Mouse (Mus musculus): ENCODE measurements around the gene Mtmr2. TPM values are rescaled to one million over a fixed set of nuclear protein-coding genes. Genes with fewer than 3 reads are reported as not detected.
A peak's percentile ranks its signal among the peaks of the same experiment; 100 is the strongest.

The Mtmr2 gene
- polyA plus RNA-seq, 1 experiment from 2014 or later: 62.6 TPM

DNA sequence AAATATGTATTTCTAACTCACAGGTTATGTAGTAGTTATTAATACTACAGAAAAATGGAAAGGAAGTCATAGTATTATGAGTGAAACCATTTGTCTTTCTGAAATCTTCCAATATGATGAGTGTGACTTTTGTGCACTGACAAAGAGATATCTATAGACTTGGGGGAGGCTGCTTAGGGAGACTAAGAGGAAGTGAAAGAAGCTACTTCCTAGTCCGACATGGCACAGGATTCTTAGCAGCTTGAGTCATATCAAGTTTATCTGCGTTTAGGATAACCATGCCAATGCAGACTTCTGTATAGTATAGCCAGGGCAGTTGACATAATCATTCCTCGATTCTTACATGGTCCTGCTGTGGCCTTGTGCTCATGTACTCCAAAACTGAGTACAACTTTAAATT lies 87.0 kb downstream of the Mtmr2 start:
- H3K36me3 ChIP-seq (ENCODE audit: insufficient read depth, low read length): peaks cover 60% of the 10 kb centered on the region; the same call in 1 of the 2 replicates
- no peak for TF ChIP-seq CTCF (IDR thresholded peaks at IDR 0.05)
- no peak for TF ChIP-seq EP300 (IDR thresholded peaks at IDR 0.05)
- DNase-seq (ENCODE audit: low spot score) (no peak), ATAC-seq (no peak)
- no peaks in the 10 kb centered on the region for H3K9me3 ChIP-seq (ENCODE audit: low read length)
- H3K4me3 ChIP-seq (ENCODE audit: low read depth, low read length): no peak overlapping the region
- H3K27ac ChIP-seq (ENCODE audit: low read length): no peak overlapping the region
- no peaks in the 10 kb centered on the region for H3K4me1 ChIP-seq (ENCODE audit: insufficient read depth, low read depth, low read length)
- no peaks in the 10 kb centered on the region for H3K27me3 ChIP-seq (replicated peaks; ENCODE audit: insufficient read depth, low read length)
- H3K4me2 ChIP-seq (replicated peaks; ENCODE audit: low read depth, low read length): no peak overlapping the region
- H3K9ac ChIP-seq (replicated peaks; ENCODE audit: low read depth): no peak overlapping the region
- WGBS: 79% methylated on average over 3 of the region's 3 CpGs

DNA sequence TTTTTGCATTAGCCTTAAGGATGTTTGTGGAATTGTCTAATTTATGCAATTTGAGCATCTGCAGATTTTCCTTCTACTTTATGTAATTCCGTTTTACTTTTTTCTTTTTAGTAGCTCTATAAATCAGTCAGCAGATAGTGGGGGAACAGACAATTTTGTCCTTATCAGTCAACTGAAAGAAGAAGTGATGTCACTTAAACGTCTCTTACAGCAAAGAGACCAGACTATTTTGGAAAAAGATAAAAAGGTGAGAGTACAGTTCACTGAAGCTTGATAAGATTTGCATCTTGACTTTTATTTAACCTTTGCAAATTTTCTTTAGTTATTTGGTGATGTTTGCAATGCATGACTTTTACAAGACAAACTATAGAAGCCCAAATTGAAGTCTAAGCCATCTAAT lies 88.5 kb downstream of the Mtmr2 start:
- 54% methylated on average over 2 of the region's 2 CpGs for WGBS
- ATAC-seq (no peak), DNase-seq (ENCODE audit: low spot score) (no peak)
- Histone ChIP-seq H3K9me3 (ENCODE audit: low read length) (no peaks in the 10 kb centered on the region), H3K27me3 (replicated peaks; ENCODE audit: insufficient read depth, low read length) (no peaks in the 10 kb centered on the region), H3K36me3 (ENCODE audit: insufficient read depth, low read length) (peaks cover 52% of the 10 kb centered on the region; the same call in 1 of the 2 replicates), H3K27ac (ENCODE audit: low read length) (no peak overlapping the region), H3K9ac (replicated peaks; ENCODE audit: low read depth) (no peak overlapping the region), H3K4me3 (ENCODE audit: low read depth, low read length) (no peak overlapping the region), H3K4me2 (replicated peaks; ENCODE audit: low read depth, low read length) (no peak overlapping the region), H3K4me1 (ENCODE audit: insufficient read depth, low read depth, low read length) (no peaks in the 10 kb centered on the region)
- TF ChIP-seq CTCF (IDR thresholded peaks at IDR 0.05) (no peak), EP300 (IDR thresholded peaks at IDR 0.05) (no peak)

DNA sequence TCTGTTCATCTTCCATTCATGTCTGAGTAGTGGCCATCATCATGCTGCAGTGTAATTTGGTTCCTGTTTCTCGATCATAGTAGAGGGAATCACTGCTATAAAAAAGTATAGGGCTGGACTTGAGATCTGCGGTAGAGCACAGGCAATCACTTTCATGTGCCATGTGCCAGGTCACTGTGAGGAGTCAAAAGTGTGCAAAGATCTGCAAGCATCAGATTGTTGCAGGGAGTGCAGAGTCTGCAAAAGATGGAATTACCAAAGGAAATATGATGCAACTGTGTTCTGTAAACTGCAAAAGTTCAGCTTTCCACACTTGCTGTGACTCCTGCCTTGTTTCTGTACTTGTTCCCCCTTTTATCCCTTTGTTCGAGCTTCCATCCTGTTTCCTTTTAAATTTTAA lies 99.4 kb downstream of the Mtmr2 start:
- H3K27ac ChIP-seq (ENCODE audit: low read length): no peak overlapping the region
- no peak for TF ChIP-seq EP300 (IDR thresholded peaks at IDR 0.05)
- no peaks in the 10 kb centered on the region for H3K27me3 ChIP-seq (replicated peaks; ENCODE audit: insufficient read depth, low read length)
- H3K4me2 ChIP-seq (replicated peaks; ENCODE audit: low read depth, low read length): no peak overlapping the region
- 77% methylated on average over 3 of the region's 3 CpGs for WGBS
- H3K36me3 ChIP-seq (ENCODE audit: insufficient read depth, low read length): peaks cover 9% of the 10 kb centered on the region
- ATAC-seq: no peak
- H3K9me3 ChIP-seq (ENCODE audit: low read length): no peaks in the 10 kb centered on the region
- no peak for DNase-seq (ENCODE audit: low spot score)
- H3K4me3 ChIP-seq (ENCODE audit: low read depth, low read length): no peak overlapping the region
- no peaks in the 10 kb centered on the region for H3K4me1 ChIP-seq (ENCODE audit: insufficient read depth, low read depth, low read length)
- no peak overlapping the region for H3K9ac ChIP-seq (replicated peaks; ENCODE audit: low read depth)

DNA sequence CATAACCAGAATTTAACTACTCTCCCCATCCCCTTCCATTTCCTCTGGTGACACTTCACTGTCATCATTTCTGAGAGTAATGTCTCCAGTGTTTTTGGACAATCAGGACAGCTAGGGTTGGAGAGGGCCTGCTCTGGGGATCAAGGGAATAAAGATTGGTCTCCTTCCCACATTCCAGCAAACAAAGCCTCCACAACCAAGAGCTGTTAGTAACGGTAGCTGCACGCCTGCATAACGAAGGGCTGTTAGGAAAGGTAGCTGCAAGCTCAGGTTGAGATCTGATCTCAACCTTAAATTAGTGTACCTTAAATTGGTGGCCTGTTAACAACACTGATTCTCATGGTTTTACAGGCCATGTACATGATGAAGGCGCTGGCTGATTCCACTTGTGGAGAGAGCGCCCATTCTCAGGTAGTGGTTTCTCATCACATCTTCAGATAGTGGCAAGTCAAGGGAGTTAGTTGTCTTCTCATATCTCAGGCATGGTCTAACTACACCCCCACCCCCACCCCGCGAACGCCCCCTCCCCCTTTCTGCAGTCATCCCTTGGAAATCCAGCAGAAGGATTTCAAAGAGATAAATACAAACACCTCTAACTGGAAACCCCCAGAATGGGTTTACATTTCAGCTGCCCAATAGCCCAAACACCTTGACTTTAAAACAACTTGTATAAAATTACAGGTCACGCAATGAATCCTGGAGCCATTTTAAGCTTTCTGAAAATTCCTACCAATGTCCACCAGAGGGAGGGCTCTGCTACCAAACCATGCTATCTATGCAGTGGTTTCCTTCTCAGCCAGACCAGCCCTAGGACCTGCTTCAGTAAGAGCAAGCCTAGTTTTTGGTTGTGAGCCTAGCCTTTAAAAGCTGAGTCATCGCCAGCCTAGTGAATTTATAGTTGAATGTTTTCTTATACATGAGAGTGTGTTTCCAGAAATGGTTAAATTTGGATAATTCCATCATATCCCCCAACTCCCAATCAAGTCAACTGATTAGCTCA lies 100.6 kb downstream of the Mtmr2 start:
- 76% methylated on average over 10 of the region's 10 CpGs for WGBS
- Histone ChIP-seq H3K27ac (ENCODE audit: low read length) (no peak overlapping the region), H3K27me3 (replicated peaks; ENCODE audit: insufficient read depth, low read length) (no peaks in the 10 kb centered on the region), H3K4me1 (ENCODE audit: insufficient read depth, low read depth, low read length) (no peaks in the 10 kb centered on the region), H3K4me3 (ENCODE audit: low read depth, low read length) (no peak overlapping the region), H3K9me3 (ENCODE audit: low read length) (no peaks in the 10 kb centered on the region), H3K36me3 (ENCODE audit: insufficient read depth, low read length) (peaks cover 9% of the 10 kb centered on the region), H3K9ac (replicated peaks; ENCODE audit: low read depth) (no peak overlapping the region), H3K4me2 (replicated peaks; ENCODE audit: low read depth, low read length) (no peak overlapping the region)
- DNase-seq (ENCODE audit: low spot score) (peak; percentile 73), ATAC-seq (peak; percentile 44; the same call in 1 of the 2 replicates)
- TF ChIP-seq CTCF (IDR thresholded peaks at IDR 0.05) (peak; percentile 77), EP300 (IDR thresholded peaks at IDR 0.05) (no peak)

DNA sequence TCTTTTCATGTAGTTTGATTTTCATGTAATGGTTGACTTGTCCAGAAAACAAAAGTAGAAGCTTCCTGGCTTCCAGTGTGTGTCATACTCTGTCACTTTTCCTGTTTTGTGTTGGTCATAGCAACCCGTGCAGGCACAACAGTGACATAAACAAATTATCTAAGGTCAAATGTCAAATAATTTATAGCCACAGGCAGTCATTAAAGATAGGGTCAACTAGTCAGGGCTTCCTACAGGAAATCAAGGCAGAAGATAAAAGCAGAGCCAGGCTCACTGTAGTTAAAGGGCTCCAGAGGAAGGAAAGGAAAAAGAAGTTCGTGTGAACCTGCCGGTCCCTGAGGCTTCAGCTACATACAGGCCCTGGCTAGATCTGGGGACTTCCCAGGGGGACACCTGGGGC lies 105.7 kb downstream of the Mtmr2 start:
- Histone ChIP-seq H3K4me2 (replicated peaks; ENCODE audit: low read depth, low read length) (no peak overlapping the region), H3K36me3 (ENCODE audit: insufficient read depth, low read length) (no peaks in the 10 kb centered on the region), H3K4me1 (ENCODE audit: insufficient read depth, low read depth, low read length) (no peaks in the 10 kb centered on the region), H3K9ac (replicated peaks; ENCODE audit: low read depth) (no peak overlapping the region), H3K4me3 (ENCODE audit: low read depth, low read length) (no peak overlapping the region), H3K27ac (ENCODE audit: low read length) (no peak overlapping the region), H3K9me3 (ENCODE audit: low read length) (no peaks in the 10 kb centered on the region), H3K27me3 (replicated peaks; ENCODE audit: insufficient read depth, low read length) (no peaks in the 10 kb centered on the region)
- 39% methylated on average over 3 of the region's 3 CpGs for WGBS
- DNase-seq (ENCODE audit: low spot score): no peak
- TF ChIP-seq CTCF (IDR thresholded peaks at IDR 0.05): no peak
- no peak for TF ChIP-seq EP300 (IDR thresholded peaks at IDR 0.05)
- no peak for ATAC-seq

Other genes starting within 250 kb of the Mtmr2 start
- gene Cep57, start 78.7 kb downstream of the Mtmr2 start, polyA plus RNA-seq (2015; fragmentation: Nextera tagmentation; extraction: Ambion mirVana): 26.6 and 26.7 TPM in 2 replicates
- 17.0 and 17.7 TPM in 2 replicates for gene Fam76b, start 79.3 kb downstream of the Mtmr2 start, polyA plus RNA-seq (2015; fragmentation: Nextera tagmentation; extraction: Ambion mirVana)

Data from lung, postnatal 0 days (tissue).